ENCODE assay signal across 24 mouse cellular contexts in the genomic region with DNA sequence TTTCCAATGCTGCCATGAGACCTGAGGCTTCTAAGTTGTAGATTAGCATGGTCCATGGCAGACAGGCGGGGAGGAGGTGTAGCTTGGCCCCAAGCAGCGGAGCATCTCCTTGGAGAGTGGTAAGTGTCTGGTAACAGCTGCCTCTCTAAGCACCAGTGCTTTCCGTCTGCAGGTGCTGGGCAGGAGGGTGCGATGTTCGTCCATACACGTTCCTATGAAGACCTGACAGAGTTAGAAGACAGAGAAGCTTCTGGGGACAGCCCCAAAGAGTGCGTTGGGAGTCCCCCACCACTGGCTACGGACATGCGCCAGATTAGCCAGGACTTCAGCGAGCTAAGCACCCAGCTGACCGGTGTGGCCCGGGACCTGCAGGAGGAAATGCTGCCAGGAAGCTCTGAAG. TPM values are rescaled to one million over a fixed set of nuclear protein-coding genes. Genes with fewer than 3 reads are reported as not detected.
"Had no signal": no experiment of that assay in that cellular context is flagged by ENCODE, and none has a peak within 500 bp of the region (broad histone marks: within the 10 kb centered on the region; RNA-seq: fewer than 3 reads in every experiment).

No protein-coding gene starts in this region.

- H3K9me3 ChIP-seq: lung, embryonic 15.5 days; megakaryocyte, embryonic 14.5 days; midbrain, embryonic 13.5 days; midbrain, embryonic 15.5 days; neural tube, embryonic 12.5 days; stomach, embryonic 15.5 days had no signal

- H3K36me3 ChIP-seq: lung, embryonic 15.5 days had no signal

- H3K4me3 ChIP-seq: lung, embryonic 15.5 days; megakaryocyte, embryonic 14.5 days; midbrain, embryonic 13.5 days; midbrain, embryonic 15.5 days; neural tube, embryonic 12.5 days; stomach, embryonic 15.5 days had no signal

- H3K9ac ChIP-seq: lung, embryonic 15.5 days; stomach, embryonic 15.5 days had no signal

- ATAC-seq: lung, postnatal 0 days; midbrain, embryonic 13.5 days; midbrain, embryonic 15.5 days had no signal

- DNase-seq: lung, adult 2 months; lung, postnatal 14 days; lung, postnatal 36 days; right cerebral cortex, postnatal 14 days; thymus, adult 2 months; thymus, postnatal 25 days; thymus, postnatal 4 days had no signal

- H3K27ac ChIP-seq: lung, embryonic 15.5 days; macrophage; midbrain, embryonic 13.5 days; midbrain, embryonic 15.5 days; neural tube, embryonic 12.5 days; stomach, embryonic 15.5 days; stomach, postnatal 0 days had no signal

- H3K4me2 ChIP-seq: lung, embryonic 15.5 days; midbrain, embryonic 11.5 days; midbrain, embryonic 15.5 days; neural tube, embryonic 12.5 days; stomach, embryonic 15.5 days had no signal

- H3K27me3 ChIP-seq: megakaryocyte, embryonic 14.5 days had no signal

RNA-seq across cellular contexts. Expression of gene Mst1r, which starts 6.8 kb away (rescaled TPM):
- total RNA-seq: megakaryocyte progenitor cell, adult 5-6 weeks had no signal
- polyA plus RNA-seq: macrophage had no signal

RNA-seq across cellular contexts. Expression of gene Actl11, which starts 28.4 kb away (rescaled TPM):
- total RNA-seq: midbrain, postnatal 0 days; neutrophil, adult 5-6 weeks had no signal
- polyA plus RNA-seq: lung, adult 2 months; lung, embryonic 15.5 days; lung, postnatal 0 days; macrophage; midbrain, embryonic 11.5 days; midbrain, embryonic 13.5 days; midbrain, embryonic 15.5 days; midbrain, postnatal 0 days; neural tube, embryonic 12.5 days; neural tube, embryonic 14.5 days; spleen, adult 2 months; stomach, embryonic 15.5 days; stomach, postnatal 0 days; urinary bladder, adult 2 months had no signal

RNA-seq across cellular contexts. Expression of gene Camkv, which starts 35.6 kb away (rescaled TPM):
- total RNA-seq: megakaryocyte progenitor cell, adult 5-6 weeks; monocyte, adult 5-6 weeks; neutrophil, adult 5-6 weeks had no signal
- polyA plus RNA-seq: macrophage had no signal
